Mouse (Mus musculus) common myeloid progenitor, adult 5-6 weeks (primary cell): ENCODE data around the gene Adcy4. TPM values are rescaled to one million over a fixed set of nuclear protein-coding genes. Genes with fewer than 3 reads are reported as not detected.
A peak's percentile ranks its signal among the peaks of the same experiment; 100 is the strongest.

Experiments
- ATAC-seq: replicated peaks from 2 replicates; pipeline ENCODE4 v1.8.0; 2016; ENCODE audit warnings: low read depth, mild to moderate bottlenecking, moderate TSS enrichment, inconsistent platforms; ENCODE audit not compliant: poor library complexity, severe bottlenecking
- total RNA-seq: library from RNA; stranded (forward); fragments of 200-1000, 187-1606 nt; gene quantifications from 2 replicates; pipeline ENCODE4 v1.2.3, GENCODE M21; 2017

Adcy4 gene
- total RNA-seq, 1 experiment from 2014 or later, result not detected

DNA sequence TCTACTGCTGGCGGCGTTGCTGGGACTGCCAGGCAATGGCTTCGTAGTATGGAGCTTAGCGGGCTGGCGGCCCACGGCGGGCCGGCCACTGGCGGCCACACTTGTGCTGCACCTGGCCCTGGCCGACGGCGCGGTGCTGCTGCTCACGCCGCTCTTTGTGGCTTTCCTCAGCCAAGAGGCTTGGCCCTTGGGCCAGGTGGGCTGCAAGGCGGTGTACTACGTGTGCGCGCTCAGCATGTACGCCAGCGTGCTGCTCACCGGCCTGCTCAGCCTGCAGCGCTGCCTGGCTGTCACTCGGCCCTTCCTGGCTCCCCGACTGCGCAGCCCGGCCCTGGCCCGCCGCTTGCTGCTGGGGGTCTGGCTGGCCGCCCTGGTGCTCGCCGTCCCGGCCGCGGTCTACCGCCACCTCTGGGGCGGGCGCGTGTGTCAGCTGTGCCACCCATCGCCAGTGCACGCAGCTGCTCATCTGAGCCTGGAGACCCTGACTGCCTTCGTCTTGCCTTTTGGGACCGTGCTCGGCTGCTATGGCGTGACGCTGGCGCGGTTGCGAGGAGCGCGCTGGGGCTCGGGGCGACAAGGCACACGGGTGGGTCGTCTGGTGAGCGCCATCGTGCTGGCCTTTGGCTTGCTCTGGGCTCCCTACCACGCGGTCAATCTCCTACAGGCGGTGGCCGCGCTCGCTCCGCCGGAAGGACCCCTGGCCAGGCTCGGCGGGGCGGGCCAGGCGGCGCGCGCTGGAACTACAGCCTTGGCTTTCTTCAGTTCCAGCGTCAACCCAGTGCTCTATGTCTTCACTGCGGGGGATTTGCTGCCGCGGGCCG, 21.7 kb downstream of the Adcy4 start:
- ATAC-seq, result 0 out of 2 replicates have a peak, but pooled peaks have one; percentile 9

DNA sequence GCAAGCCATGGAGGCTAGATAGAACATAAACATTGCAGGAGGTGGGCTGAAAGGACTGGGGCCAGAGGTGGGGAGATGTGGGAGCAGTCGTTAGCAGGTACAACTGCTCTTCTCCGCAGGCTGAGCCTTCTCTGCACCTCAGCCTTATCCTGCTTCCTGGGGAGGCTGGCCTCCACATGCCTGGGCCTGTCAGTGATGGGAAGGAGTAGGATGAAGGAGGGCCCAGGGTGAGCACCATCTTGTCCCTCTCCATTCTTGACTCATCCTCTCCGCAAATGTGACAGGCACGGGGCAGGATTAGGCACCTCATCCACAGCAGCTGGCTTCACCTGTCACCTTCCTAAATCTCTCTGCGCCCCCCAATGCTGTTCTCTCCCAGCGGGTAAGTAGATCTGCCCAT, 22.7 kb downstream of the Adcy4 start, which contains the start of gene Ltb4r2:
TSS of gene Ltb4r2 (plus strand) at position 266 of the 400 bp plus-strand sequence.
- no peak for ATAC-seq

DNA sequence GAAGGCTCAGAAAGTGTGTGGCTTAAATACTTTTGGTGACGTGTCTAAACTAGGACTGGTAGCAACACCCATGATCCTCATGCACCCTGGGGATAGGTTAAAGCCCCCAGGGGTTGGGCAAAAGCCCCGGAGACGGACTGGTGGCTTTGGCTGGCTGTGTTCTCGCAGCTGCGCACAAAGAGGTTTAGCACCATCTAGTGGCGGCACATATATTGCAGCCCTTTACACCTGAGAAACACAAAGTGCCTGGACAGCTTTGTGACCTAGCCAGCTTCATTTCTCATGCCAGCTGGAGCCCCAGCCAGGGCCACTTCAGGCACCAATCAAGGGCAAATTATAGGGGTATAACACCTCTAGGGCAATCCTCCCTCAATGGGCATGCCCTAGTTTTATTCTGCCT, 23.7 kb downstream of the Adcy4 start:
- ATAC-seq, result 0 out of 2 replicates have a peak, but pooled peaks have one; percentile 19

DNA sequence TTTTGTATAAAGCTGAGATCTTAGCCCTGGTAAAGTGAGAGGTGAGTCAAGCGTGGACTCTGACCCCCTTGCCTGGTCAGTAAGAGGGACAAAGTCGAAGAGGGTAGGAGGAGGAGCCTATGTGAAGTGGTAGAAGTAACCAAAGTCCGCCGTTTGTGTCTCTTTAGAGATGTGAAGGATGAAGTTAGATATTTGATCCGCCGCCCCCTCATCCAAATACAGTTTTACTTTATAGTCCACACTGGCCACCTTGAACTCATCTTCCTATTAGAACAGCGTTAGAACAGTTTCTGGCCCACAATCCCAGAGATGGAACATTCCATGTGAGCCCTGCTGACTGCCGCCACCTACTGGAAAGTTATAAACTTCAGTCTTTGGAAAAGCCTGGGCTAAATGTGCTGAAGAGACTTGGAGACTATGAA, 25.5 kb downstream of the Adcy4 start, which contains the start of gene Cideb:
TSS of gene Cideb (minus strand) at position 96 of the 422 bp plus-strand sequence.
- ATAC-seq, result peak; percentile 64

DNA sequence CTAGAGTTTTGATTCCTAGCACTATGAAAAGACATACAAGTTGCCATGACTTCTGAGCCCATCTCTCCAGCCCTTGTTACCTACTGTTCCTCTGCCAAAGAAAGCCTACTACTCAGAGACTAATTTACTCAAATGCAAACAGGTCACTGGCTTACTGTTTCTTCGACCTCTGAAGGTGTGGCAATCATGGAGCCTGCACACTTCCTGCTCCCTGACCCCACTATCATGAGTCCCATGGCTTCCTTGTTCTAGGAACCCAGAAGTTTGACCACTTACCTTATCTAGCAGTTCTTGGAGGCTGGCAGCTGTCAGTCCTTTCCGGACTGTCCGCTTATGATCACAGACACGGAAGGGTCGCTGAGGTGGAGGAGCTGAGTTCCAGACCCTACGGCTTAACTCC, 26.3 kb downstream of the Adcy4 start:
- no peak for ATAC-seq

DNA sequence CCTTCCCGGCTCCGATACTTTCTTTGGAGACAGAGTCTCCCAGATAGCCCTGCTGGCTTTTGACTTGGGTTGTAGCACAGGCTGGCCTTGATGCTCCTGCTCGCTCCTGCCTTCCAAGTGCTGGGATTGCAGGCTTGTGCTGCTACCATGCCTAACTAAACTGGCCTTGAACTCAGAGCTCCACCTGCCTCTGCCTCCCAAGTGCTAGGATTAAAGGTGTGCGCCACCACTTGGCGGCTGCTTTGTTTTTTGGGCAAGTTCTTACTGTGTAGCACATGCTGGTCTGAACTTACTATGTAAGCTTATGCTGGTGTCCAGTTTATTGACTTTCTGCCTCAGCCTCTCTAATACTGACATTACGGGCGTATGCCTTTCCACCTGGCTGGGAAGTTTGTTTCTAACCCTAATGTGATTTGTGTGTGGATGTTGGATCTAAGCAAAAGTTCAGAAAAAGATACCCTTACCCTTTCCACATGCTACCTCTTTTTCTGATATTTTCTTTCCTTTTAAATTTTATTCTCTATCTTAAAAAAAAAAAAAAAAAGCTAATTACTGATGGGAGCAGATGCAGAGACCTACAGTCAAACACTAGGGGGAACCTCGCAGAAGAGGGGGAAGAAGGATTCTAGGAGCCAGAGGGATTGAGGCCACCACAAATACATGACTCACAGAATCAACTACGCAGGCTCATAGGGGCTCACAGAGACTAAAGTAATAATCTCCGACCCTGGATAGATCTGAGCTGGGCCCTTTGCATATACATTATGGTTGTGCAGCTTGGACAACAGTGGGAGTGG, 36.6 kb downstream of the Adcy4 start:
- ATAC-seq, result no peak

DNA sequence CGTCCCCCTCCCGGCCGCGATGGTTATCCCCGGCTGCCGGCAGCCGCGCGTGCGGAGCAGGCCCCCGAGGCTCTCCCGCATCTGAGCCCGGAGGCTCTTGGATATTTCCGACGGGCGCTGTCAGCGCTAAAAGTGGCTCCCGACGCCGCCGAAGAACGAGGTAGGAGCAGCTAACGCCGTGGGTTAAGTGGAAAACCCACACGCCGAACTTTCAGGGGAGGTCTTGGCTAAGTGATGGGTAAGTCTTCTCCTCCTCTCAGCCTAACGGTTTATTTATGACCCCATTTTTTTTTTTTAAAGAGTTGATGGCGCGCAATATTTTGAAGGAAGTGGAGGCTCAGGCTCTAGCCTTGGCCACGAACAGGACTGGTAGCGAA, 38.0 kb downstream of the Adcy4 start:
- ATAC-seq, result no peak

DNA sequence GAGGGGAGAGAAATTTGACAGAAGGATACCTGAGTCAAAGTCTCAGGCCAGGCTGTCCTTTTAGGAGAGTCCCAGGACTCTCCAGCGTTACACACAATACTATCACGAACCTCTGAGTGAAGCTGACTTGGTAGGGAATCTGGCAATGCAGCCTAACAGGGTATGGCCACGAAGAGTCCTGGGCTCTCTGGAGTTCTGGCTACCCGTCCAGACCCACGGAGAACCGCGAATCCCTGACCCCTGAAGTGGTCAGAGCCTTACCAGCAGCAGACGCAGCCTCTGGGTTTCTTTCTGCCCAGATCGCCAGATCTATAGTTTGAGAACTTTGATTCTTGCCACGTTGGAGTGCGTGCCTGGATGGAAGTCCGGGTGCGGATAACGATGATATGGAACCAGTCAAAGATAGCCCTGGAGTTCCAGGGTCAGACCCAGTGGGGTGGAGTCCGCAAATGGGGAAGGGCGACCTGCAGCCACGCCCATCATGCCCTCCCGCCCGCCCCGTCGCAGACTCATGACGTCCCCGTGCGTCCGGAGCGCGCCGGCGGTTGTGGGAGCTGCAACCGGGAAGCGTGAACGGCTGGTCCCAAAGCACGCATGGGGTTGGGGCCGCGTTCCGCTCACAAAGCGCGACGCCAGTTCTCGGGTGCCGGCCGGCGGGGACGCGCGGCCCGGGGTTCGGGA, 38.6 kb downstream of the Adcy4 start, which contains the start of the genes Dhrs1 and Nop9:
TSS of gene Dhrs1 (minus strand) at position 511 of the 681 bp plus-strand sequence.
TSS of gene Nop9 (plus strand) at position 514 of the 681 bp plus-strand sequence.
- peak; percentile 81 for ATAC-seq

DNA sequence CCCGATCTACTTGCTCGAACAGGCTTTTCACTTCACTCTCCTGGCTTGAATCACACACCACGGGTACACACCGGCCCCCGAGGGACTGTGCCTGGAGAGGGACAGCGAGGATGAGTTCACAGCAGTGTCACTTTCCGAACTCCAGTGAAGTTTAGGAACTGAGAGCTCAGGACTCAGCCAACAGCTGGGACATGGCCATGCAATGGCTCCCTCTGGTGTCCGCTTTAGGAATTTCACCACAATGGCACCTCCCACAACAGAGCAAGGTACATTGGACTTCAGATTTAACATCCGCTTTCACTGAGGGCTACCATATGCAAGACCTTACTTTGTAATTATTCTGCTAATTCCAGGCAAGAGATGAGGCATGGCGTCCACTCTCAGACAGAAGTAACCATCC, 40.2 kb downstream of the Adcy4 start:
- ATAC-seq, result peak; percentile 78

DNA sequence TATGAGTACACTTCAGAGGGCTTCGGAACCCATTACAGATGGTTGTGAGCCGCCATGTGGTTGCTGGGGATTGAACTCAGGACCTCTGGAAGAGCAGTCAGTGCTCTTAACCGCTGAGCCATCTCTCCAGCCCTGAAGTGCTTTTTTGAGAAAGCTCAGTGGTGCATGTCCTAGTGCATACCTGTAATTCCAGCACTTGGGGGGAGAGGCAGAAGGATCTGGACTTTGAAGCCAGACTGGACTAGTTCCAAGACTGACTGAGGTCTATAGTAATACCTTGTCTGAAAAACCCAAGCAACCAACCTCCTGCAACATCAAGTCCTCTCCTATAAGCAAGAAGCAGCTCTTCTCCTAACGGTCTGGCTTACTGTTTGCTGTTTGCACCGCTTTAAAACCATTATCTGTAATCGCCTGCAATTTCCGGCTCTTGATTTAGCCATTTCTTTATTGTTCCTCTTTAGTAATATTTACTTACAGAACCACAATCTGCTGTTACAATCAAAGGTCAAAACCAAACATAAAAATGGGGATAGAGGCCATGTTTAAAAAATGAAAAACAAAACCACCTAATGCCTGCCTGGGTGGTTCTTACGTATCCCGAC, 46.7 kb downstream of the Adcy4 start:
- ATAC-seq, result 0 out of 2 replicates have a peak, but pooled peaks have one; percentile 22

DNA sequence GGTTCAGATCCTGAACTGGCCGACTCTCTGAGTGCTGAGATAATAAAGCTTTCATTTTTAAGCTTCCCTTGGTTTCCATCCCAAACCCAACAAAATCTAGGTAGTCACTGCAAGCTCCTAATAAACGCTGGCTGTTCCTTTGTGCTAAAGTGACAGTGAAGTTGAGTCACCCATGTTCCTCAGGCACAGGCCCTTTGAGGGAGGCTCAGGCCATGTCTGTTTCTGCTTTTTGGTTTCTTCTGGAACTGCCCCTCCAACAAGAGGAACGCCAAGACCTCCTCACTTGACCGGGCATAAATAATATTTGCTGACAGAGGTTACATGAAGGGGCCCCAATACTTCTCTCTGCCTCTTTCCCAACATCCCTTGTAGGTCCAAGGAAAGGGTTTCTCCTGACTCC, 48.1 kb downstream of the Adcy4 start:
- 0 out of 2 replicates have a peak, but pooled peaks have one; percentile 5 for ATAC-seq

DNA sequence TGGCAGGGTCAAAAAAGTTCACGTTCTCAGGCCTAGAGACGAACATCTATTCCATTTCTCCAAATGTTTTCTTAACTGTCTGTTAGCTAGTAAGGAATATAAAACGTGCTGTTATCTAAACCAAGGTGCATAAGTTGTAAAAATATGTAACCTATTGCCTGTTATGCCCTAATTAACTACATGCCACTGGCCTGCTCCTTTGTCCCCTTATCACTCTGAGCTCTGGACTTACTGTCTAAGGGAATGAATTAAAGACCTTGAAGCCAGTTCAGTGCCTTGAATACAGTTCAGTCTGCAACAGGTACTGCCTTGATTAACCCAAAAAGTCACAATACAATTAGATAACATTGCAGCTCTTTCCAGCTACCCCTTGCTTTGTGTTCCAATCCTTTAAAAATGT, 48.6 kb downstream of the Adcy4 start:
- no peak for ATAC-seq

DNA sequence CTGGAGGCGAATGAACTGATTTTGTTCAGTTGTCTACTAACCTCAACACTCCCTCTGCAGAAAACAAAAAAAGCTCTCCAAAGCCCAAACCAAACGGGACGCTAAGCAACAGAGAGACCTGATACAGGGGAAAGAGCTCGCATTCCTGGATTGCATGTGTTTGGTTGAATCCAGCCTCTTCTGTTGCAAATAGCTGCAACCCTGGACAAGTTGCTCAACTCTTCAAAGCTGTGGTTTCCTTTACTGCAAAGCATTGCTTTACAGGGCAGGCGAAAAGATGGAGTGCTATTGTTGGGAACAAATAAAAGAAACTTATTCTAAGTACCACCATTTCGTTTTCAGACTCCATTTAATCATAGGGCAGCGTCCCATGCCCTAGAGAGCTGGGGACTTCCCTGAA, 49.0 kb downstream of the Adcy4 start:
- ATAC-seq, result no peak

DNA sequence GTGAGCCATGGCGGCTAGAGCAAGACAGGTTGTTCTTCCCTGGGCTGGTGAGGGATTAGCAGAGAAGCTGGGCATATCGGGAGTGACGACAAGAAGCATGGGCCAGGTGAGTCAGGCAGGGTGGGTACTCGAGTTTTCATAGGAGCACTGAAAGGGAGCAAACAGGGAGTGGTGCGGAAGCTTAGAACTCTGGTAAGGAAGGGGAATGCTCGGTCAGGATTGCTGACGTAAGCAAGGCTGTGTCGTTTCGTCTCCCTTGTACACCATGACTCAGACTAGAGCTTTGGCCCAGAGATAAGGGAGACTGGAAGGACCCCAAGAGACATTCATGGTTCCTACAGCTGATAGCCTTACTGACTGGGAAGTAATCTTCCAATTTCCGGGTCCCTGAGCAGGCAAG, 50.0 kb downstream of the Adcy4 start:
- ATAC-seq, result no peak

DNA sequence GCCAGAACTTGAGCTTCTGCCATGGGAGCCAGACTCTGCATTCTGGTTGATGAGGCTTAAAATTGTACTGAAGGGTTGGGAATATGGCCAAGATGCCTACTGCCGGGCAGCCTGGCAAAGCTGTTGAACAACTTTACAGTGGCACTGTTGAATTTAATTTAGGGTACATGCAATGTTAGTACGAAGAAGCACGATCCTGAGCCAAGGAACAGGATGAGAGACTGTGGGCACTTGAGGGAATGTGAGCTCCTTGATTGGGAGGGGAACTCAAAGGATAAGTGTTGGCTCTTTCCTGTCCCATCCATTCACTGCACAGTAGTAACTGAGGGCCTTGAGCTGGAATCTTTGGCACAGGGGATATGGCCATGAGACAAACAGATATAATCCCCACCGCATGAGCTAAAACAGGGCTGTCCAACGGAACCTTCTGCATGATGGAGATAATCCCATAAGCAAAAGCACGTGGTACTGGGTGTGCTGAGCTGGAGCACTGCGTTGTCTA, 53.3 kb downstream of the Adcy4 start:
- no peak for ATAC-seq

DNA sequence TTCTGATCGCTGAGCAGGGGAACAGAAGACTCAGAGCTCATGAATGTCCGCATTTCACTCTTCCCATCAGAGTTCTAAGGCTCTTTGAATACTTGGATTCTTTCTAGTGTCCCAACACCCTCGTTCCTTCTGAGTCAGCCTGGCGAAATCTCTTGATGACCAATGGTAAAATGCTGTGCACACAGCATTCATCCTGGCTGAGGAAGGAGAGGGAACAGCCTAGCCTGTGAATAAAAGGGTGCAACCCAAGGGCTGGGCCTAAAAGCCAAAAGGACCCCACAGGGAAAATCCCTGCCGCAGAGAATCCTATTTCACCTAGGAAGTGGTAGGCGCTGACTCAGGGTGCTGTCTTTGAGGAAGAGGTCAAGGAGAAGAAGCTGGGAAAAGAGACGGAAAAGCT, 53.8 kb downstream of the Adcy4 start:
- no peak for ATAC-seq

DNA sequence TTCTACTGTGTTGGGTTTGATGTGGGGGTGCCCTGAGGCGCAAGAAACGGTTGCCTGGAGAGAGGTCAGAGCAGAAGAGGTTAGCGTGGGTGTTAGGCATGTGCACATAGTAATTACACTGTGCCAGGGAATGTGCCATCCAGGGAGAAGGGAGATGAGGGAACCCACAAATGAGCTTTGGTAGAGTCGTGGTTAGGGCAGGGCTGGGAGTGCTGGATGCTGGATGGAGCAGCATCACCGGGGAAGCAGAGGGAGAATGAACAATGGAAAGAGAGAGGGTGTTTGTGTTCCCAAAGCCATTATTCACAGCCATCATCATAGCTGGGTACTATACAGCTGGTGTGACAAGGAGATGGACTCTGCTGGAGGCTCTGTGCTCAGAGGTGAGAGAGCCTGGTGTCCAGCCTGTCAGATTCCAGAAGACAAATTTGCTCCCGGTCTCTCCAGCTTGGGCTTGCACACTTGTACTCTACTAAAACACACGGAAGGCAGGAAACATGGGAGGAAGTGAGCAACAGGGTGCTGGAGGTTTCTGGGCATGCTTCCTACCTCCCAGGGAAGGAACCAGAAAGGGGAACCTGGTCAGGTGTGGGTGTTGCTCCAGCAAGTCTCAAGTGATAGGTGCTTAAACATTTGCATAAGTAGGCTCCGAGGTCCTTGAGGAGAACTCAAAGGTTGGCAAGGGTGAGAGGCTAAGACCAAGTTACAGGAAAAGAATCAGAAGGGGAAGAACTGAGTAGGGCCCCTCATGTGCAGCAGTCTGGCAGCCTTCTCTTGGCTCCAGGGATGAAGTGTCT, 55.8 kb downstream of the Adcy4 start:
- ATAC-seq, result peak; percentile 12; the same call in 1 of the 2 replicates

DNA sequence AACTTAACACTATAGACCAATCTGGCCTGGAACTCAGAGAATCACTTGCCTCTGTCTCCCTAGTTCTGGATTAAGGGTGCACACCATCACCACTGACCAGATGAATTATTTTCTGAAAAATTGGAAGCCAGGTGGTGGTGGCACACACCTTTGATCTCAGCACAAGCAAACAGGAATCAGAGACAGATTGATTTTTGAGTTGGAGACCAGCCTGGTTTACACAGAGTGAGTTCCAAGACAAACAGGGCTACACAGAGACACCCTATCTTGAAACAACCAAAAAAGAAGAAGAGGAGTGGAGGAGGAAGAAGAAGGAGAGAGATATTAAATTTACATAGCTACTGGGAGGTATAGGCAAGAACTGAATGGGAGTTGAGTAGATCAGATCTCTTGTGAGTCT, 57.6 kb downstream of the Adcy4 start:
- no peak for ATAC-seq

DNA sequence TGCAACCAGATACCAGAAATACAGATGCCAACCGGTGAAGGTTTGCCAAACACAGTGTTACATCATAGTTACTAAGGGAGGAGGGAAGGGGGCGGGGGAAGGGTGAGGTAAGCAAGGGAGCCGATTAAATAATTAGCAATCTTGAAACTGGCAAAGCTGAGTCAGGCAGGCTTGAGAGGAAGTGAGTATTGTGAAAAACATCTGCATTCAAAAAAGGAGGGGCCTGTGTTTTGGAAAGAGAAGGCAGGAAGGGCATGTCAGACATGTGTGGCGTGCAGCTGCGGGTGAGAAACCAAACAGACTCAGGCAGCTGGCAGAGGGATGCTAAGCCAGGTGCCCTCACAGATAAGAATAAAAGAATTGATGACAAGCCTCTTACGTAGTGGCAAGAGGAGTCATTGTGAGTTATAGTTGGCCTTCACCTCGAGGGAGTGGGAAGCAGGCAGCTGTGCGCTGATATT, 59.5 kb downstream of the Adcy4 start:
- peak; percentile 78 for ATAC-seq
